Mouse (Mus musculus) lung, postnatal 25 days (tissue): Measurements from ENCODE around the gene Pygo2.

Source experiments
- DNase-seq: peaks from one replicate; pipeline ENCODE4 v3.0.0; 2022; ENCODE audit warnings: low spot score

Gene Pygo2

DNA sequence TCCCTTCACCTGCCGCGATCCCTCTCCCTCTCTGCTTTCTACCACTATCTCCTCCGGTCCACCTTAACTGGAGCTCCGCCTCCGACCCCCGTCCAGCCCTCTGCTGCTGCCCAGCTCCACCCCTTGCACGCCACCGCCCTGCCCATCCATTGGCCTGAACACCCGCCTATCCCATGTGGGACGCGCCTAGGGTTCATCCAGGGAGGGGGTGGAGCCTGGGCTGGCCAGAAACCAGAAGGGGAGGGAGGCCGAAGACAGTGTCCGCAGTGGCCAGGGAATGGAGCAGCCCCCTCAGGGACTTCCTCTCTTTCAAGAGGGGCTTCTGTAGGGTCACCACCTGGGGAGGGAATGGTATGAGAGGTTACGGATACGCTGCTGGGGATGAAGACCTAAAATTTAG lies 36.4 kb upstream of the Pygo2 start:
- peak; percentile 99 for DNase-seq

DNA sequence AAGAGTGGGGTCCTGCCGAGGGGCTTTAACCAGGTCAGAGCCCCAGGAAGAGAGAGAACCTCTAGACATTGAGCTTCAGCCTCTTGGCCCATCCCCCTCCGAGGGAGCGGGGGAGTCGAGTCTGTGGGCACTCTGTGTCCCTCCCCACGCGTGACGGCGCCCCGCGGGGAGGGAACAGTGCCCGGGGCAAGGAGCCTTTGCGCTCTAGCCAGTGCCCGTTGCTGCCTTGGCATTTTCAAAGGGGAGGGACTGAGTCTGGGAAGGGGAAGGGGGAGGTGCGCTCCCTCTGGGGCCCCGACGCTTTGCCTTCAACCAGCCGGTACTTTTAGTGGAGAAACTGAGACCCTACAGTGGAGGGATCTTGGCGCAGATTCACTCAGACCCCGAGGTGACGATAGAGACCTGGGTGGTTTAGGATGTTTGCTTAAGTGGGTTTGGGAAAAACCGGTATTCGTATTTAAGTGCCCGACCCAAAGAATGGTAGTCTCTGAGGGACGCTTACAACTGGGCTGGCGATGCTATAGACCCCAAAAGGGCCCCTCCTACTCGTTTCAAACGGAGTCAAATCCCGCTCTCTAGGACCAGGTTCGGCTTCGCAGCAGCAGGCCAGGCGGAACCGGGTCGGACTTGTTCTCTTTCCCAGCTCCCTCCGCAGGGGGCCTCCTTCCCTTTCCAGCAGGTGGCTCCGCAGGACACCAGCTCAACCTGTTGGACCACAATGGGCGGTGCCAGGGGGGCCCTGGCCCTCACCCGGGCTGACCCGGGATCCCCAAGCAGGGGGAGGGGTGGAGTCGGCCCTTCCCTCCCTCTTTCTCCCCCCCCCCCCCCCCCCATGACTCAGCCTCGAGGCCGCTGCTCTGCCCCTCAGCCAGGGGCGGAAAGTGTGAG lies 35.8 kb upstream of the Pygo2 start, which contains the start of gene Zbtb7b:
TSS of gene Zbtb7b (minus strand) at position 771 of the 888 bp plus-strand sequence.
- DNase-seq = peak; percentile 88

DNA sequence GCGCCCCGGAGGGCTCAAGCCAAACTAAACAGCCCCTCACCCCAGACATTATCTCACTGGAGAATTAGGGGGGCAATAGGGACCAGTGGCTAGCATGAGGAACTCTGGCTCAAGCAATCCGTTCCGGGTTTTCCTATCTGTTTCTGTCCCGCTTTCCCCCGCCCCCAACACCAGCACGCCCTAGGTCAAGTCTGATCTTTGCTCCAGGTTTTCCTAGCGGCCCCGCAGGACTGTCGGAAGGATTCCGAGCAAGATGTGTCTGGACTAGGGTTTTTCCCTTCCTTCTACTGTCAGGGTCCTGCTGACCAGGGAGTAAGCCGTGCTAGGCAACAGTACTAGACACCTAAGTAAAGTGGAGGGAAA lies 35.1 kb upstream of the Pygo2 start:
- peak; percentile 90 for DNase-seq

DNA sequence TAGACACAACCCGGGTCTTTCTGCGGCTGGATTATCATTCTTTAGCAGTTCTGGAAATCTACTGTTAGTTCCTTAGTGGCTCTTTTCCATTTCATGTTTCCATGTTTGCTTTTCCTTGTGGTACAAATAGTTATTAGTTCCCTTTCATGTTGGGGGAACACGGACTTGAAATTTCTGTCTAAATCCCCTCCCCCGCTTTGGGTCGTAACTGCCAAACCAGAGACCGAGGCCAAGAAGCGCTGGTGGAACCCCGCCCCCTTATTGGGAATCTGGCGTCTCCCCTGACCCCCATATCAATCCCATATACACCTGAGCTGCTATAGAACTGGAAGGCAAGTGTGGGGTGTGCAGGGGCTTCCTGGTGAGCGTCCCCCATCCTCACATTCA lies 34.6 kb upstream of the Pygo2 start:
- no peak for DNase-seq

DNA sequence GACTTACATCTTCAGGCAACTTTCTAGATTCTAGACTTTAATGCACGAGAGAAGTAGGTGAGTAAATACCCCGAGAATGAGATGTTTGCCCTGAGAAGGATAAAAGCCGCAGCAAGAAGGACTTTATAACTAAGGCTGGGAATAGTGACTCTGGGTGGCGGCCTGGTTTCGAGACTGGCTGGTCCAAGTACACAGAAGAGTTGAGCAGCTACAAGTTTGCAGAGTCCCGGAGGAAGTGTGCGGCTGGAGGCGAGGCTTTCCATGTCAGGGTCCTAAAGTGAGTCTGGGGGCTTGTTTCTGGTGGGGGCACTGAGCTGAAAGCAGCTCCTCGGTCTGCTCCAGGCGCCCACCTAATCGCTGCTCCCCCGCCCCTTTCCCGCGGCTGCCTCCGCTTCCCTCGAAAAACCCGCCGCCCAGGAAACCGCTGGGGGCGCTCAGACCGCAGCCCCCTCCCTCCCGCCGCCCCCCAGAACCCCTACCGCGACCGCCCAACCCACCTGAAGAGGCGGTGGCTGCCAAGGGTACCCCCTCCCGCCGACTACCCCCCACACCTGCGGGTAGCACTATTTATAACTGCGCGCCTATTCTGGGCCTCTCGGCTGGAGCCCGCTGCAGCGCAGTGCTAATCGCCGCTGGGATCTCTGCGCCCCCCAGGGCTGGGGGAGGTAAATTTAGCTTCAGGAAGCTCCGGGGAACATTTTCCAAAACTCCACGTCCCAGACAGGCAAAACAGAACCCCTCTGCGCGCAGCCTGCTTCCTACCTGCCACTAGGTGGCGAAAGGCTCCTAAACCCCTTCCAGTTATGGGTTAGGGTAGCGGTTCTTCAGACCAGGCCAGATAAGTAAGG lies 34.0 kb upstream of the Pygo2 start:
- DNase-seq = peak; percentile 81

DNA sequence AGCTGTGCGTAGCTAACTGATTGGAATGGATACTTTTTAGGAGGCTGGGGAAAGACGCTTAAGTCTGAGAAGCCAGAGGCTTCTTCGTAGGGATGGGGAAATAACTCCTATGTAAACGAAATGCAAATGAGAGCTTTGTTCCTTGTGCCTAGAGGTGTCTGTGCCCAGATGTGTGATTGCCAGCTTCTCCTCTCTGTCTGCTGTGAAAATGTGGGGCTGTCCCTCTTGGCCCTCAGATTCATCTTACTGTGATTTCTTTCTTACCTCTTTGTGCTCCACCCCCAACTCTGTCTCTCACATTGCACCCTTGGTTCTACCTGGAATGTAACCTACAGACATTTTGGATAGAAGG lies 33.4 kb upstream of the Pygo2 start:
- no peak for DNase-seq

DNA sequence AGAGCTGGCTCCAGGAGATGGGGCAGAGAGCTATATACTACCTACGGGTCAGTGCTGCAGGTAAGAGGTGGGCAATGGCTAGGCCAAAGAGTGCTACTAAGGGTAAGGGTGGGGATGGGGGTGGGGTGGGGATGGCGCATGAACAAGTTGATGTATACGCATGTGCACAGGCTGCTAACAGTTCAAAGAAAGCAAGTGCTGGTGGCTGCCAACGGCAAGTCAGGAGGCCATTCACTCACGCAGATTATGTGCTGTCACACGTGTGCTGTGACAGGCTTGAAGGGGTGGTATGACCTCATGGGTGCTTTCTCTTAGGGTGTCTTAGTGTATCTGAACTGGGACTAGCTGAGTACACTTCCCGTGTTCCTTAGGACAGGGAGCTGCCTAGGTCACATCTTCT lies 28.7 kb upstream of the Pygo2 start:
- no peak for DNase-seq

DNA sequence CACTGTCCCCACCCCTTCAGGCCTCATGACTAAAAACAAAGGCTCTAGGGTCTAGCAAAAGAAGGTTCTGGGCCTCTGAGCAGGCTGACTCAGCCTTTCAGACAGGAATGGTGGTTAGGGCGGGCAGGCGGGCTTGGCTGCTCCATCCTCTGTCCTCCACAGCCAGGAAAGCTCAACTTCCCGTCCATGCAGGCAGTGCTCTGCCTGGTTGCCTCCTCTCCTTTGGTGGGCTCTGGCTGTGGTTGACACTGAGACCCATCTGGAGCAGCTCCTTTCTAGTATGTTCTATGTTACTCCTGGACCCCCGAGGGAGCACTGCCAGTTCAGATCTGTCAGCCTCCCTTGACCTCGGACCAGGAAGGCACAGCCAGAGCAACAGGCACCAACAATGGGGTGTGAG lies 27.3 kb upstream of the Pygo2 start, which contains the start of gene Lenep:
TSS of gene Lenep (minus strand) at position 101 of the 400 bp plus-strand sequence.
- no peak for DNase-seq

DNA sequence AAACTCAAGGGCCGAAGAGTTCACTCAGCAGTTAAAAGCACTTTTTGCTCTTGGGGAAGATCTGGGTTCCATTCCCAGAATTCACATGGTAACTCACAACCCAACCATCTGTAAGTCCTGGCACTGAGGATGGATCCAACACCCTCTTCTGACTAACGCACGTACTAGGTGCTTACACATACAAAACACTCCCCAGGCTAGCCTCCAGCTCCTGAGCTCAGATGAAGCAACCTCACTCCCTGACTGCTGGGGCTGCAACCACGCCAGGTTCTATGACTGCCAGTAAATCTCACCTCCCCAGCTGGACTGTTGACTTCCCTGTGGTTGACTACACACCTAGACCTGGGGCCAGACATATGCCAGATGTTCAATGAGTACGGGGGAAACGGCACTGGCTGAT lies 23.1 kb upstream of the Pygo2 start:
- no peak for DNase-seq

DNA sequence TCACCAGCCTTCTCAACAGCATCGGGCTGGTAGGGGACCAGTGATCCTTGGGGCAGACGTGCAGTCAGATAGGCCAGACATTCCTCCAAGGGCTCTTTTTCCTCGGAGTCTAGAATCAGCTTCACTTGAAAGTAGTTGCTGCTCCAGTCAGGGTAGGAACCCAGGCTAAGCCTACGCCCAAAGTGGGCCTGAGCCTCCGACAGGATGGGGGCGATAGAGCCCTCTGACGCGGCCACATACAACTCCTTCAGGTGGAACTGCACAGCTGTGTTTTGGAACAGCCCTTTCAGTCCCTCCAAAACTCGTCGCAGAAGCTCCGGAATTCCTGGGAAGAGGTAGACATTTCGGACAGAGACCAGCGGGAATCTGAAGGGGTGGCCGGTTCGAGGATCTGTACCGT lies 21.6 kb upstream of the Pygo2 start:
- no peak for DNase-seq

DNA sequence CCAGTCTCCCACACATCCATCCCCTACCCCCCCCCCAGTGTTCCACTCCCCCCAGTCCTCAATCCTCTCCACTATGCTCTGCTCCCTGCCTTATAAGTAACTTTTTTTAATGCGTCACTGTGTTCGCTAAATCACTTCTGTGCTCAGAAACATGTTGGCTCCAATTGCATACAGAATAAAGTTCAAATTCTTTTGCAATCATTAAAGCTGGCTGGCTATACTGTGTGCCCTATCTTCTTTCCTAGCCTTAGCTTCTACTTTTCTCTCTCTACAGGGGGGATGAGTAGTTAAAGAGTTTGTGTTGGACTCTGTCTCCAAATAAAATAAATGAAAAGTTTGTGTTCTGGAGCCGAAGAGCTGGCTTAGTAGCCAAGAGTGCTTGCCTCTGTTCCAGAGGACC lies 20.3 kb upstream of the Pygo2 start:
- no peak for DNase-seq

DNA sequence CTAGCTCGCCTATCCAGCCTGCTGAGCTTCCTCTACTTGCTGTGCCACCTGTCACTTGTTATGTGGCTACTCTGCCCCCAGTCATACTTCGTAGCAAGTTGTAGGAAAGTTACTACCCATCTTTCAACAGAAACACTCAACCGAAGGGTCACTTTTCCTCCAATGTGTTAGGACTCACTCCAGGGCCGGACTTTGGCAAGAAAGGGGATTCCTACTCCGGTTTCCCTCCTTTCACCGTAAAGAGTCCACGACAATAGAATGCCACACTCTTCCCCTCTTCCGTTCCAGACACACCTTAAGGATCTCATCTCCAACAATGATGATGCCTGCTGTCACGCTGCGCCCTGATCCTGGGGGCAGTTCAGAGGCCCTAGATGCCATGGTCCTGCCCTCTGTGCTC lies 19.1 kb upstream of the Pygo2 start:
- DNase-seq = no peak

DNA sequence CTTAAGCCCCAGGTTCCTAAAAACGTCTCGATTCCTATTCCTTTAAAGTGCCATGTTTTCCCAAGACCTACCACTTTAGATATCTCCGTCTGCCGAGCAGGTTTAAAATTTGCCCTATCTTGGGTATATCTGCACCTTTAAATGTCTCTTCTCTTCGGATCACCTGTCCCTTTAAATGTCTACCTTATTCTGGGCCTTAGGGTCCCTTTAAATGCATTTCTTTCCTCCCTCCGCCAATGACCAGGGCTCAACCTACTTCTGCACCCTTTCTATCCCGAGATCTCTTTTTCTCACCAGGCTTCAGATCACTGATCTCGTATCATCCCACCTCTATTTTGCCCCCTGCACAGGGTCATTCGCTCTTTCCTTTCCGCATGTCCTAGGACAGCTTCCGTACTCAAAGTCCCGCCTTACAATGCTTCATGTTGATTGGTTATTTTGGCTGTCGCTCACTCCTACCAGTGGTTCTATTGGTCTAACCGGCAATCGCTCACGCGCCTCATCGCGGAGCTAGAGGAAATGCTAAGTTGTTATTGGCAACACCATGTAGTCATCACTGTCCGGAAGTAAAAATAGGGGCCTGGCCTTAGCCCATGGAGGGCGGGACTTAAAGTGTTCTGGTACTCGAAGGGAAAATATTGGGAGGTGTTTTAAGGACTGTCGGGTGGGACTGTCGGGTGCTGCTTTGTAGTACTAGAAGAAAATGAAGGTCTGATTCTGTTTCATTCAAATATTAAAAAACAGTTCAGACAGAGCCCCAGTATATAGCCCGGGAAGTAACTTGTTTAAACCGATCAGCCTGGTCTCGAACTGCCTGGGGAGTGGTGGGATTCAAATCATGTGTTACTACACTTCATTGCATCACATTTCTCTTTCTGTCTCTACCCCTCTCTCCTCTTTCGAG lies 18.3 kb upstream of the Pygo2 start, which contains the start of gene Flad1:
TSS of gene Flad1 (minus strand) at position 381 of the 904 bp plus-strand sequence.
- peak; percentile 99 for DNase-seq

DNA sequence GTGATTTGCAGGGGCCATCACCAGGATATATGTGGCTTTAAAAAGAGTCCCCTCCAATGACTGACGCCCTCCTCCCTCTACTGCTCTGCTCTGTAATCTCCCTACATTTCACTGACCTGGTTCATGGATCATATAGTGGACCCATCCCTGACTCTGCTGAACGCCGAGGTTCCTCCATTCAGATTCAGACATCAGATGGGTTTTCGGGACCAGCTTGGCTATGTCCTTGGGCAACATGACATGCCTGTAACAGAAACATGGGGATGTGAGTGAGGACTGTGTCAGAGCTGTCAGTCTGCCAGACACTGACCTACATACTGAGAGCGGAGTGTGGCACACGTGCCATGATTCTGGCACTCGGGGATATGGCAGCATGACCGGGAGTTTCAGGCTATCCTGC lies 13.9 kb upstream of the Pygo2 start:
- DNase-seq = no peak

DNA sequence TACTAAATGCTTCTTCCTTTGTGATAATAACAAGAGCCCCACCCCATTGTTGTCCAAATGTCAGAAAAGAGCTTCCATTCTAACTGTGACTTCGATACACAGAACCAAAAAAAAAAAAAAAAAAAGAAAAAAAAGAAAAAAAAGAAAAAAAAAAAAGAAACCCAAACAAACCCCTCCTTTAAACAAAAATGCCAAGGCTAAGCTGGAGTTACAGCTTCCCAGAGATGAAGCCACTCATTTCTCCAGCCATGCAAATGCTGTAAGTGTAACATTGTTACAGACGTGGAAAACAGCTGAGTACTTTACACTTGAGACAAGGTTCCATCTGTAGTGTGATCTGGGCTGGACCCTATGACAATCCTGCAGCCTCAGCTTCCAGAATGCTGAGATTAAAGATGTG lies 12.9 kb upstream of the Pygo2 start:
- DNase-seq = no peak

DNA sequence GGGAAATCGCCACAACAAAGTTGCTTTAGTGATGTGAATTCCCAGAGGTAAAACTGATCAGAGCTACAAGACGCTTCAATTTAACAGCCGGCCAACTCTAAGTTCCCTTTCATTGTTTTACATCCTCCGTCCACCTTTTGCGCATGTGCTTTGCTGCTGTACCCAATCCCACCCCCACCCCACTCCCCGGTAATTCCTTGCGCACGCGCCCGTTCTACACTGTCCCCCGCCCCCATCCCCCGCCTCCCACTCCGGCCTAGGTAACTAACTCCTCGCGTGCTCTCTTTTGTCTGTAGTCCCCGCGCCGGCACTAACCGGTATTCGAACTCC lies 12.2 kb upstream of the Pygo2 start:
- DNase-seq = no peak

DNA sequence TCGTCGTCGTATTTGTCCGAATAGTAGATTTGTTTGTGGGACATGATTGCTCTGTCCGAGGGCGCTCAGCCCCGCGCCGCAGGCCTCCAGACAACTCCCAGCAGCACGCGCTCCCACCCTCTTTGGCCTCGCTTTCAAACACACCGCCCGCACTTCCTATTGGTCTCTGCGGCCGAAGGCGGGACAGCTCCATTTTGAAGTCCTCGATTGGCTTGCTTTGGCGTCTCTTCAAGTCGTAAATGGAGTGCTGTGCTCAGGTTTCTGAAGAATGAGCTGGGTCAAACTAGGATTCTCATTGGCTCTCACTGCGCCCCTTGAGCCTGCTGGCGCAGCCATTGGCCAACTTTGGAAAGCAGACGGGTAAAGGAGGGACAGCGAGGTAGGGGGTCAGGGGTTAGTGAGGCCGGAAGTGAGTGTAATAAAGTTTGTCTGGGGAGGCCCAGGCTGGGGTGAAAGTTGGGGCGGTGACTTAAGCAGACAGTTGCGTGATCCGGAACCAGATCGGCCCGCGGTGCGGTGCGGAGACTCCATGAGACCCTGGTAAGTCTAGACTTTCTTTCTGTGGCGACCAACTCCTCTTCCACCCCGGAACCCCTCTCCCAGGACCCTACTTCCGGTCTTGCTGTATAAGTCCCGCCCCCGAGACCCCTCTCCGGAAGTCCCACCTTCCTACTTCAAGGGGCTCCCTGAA lies 11.7 kb upstream of the Pygo2 start, which contains the start of the genes Cks1b and Shc1:
TSS of gene Cks1b (minus strand) at position 214 of the 691 bp plus-strand sequence.
TSS of gene Shc1 (plus strand) at position 274 of the 691 bp plus-strand sequence.
- peak; percentile 99 for DNase-seq

DNA sequence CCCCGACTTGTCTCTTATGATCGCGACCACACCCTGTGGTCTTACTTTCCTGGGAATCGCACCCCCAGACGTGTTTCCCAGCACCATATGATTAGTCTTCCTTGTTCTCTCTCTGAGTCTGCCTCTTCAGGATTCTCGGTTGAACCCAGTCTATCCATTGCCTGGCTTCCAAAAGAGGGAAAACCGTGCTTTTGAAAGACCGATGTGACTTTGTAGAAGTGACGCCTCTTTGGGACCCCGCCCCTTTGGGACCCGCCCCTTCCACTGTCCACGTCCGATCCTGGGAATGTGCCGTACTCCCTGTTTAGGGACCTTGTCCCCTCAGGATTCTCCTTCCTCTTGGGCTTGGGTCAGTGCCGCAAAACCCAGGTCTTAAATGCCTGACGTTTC lies 11.2 kb upstream of the Pygo2 start:
- DNase-seq = peak; percentile 85

DNA sequence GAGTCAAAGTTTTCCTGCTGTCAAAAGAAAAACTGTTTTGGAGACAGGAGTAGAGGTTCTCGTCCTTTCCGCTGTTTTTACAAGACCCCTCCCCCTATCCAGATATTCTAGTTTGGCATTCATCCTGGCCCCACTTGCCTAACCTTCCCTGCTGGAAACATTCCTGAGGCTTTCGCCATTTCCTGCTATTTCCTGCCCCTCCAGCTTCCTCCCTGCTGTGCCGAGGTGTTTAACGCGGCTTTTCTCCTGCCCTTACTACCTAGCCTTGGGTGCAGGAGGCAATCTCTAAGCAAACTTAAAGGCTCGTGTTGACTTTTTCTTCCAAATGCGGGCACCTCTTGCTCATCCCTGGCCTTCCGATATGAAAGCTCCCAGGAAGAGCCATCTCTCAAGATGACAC lies 10.4 kb upstream of the Pygo2 start:
- peak; percentile 82 for DNase-seq

DNA sequence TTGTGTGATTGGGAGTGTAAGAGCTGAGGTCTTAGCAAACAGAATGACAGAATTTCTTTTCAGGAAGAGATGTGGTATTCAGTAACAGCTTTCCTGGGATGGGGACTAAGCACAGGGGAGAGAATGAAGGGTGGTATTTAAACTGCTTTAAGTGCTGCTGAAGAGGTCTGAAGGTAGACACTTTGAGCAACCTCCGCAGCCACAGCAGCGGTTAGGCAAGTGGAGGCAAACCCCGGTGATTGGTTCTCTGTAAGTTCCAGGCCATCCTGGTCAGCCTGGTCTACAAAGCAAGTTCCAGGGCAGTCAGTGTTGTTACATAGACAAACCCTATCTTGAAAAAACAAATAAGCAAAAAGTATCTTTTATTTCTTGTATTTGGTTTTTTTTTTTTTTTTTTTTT lies 10.0 kb upstream of the Pygo2 start:
- no peak for DNase-seq

DNA sequence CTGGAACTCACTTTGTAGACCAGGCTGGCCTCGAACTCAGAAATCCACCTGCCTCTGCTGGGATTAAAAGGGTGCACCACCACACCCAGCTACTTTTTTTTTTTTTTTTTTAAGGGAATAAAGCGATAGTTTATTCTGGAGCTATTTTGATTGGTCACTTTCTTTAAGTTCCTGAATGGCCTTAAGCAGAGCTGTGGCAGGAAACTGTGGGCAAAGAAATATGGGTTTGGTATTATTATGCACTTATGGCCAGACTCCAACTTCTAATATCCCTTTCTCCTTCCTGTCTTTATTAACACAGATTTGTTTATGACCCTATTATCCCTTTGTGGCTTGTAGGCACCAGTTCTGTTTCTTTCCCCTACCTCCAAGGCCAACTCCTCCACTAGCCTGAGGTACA lies 9.6 kb upstream of the Pygo2 start:
- no peak for DNase-seq
